ENCODE assay signal across 8 mouse cellular contexts in the genomic region with DNA sequence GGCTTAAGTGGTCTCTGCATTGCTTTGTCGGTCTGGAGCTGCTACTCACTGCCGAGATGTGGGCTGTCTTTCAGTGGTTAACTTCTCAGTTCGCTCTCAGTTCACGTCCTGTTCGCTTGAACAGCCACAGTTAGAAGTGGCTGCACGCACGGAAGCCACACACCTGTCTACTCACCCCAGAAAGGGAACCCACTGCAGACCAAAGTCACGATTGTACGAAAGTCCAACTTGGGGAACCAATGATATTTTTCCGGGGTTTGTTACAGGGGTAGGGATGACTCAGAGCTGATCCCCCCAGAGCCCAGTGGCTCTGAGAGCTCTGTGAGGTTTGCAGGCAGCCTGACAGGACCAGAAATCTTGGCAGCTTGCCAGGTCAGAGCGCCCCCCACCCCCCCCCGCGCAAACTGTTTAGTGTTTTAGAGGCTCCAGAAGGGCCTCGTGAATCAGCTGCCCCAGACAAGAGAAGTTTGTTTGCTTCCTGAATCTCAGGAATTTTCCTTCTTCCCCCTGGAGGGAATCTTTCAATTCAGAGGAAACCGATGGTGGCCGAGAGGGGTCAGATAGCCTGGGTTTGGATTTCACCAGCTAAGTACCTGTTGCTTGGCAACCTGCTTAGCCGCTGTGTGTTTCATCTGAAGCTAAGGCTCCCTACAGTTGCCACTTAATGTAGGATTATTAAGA.
DNase-seq lines count a peak whose midpoint lies in the region; ATAC-seq and TF ChIP-seq lines count a peak whose summit lies in the region.

No protein-coding gene starts in this region.

- peak overlapping the region; percentile 75 for H3K4me2 ChIP-seq in CH12.LX (ENCODE audit: insufficient read depth, low read depth, poor library complexity, severe bottlenecking)
- H3K4me2 ChIP-seq in heart, postnatal 0 days (ENCODE audit: low read depth, low read length) = peak overlapping the region; percentile 73
- peak overlapping the region; percentile 69 for H3K4me2 ChIP-seq in neural tube, embryonic 15.5 days

- H3K4me3 ChIP-seq in CH12.LX (replicated peaks in 1 of 3; ENCODE audit: low read depth in 2 of 3, low read length in 2 of 3, poor library complexity in 1 of 3) = peak overlapping the region in 2 of 3 experiments; percentile 1 to 8
- H3K4me3 ChIP-seq in embryonic fibroblast, embryonic 13.5 days (ENCODE audit: insufficient read depth, low read length) = peak overlapping the region; percentile 26
- H3K4me3 ChIP-seq in heart, postnatal 0 days (ENCODE audit: low read depth, low read length) = peak overlapping the region; percentile 51
- peak overlapping the region; percentile 11 for H3K4me3 ChIP-seq in lung, adult 2 months (replicated peaks; ENCODE audit: extremely low read depth, low read depth, low read length)
- peak overlapping the region; percentile 44 for H3K4me3 ChIP-seq in neural tube, embryonic 15.5 days (replicated peaks)

- H3K9ac ChIP-seq in CH12.LX (ENCODE audit: insufficient read depth, low read depth) = 0 out of 2 replicates have a peak overlapping the region, but pooled peaks have one; percentile 17
- H3K9ac ChIP-seq in heart, postnatal 0 days (replicated peaks; ENCODE audit: low read depth, low read length) = peak overlapping the region; percentile 60
- peak overlapping the region; percentile 41 for H3K9ac ChIP-seq in neural tube, embryonic 15.5 days (replicated peaks)

- DNase-seq in CH12.LX (ENCODE audit: extremely low read depth) = peak; percentile 38
- peak; percentile 75 to 87 for DNase-seq in adrenal gland, postnatal 36 days
- DNase-seq in heart, postnatal 0 days (ENCODE audit: low spot score) = peak; percentile 73
- DNase-seq in kidney, postnatal 25 days = peak; percentile 83 to 87
- DNase-seq in lung, adult 2 months = peak; percentile 52
- peak; percentile 30 for DNase-seq in thymus, postnatal 4 days

- 0 out of 4 replicates have a peak, but pooled peaks cover 0 to 4% of the 10 kb centered on the region in 2 experiments for H3K4me1 ChIP-seq in CH12.LX (ENCODE audit: control insufficient read depth in 1 of 2, insufficient read depth in 2 of 2)
- no peaks in the 10 kb centered on the region for H3K4me1 ChIP-seq in embryonic fibroblast, embryonic 13.5 days (ENCODE audit: control insufficient read depth, insufficient read depth, low read length)
- H3K4me1 ChIP-seq in heart, postnatal 0 days (ENCODE audit: control insufficient read depth, insufficient read depth) = no peaks in the 10 kb centered on the region
- no peaks in the 10 kb centered on the region for H3K4me1 ChIP-seq in lung, adult 2 months (ENCODE audit: control insufficient read depth, insufficient read depth, low read length)
- peaks cover 9% of the 10 kb centered on the region for H3K4me1 ChIP-seq in neural tube, embryonic 15.5 days

- dilution Hi-C loops in CH12.LX (cut with MboI; ENCODE audit: extremely low pct_ligation_motif_present, extremely low pct_unique_long_range_greater_than_20kb, low sequenced_read_pairs) = no loop called here

- H3K36me3 ChIP-seq in CH12.LX (replicated peaks in 1 of 2; ENCODE audit: control insufficient read depth in 1 of 2, insufficient read depth in 1 of 2, low read length in 1 of 2) = no peaks in the 10 kb centered on the region
- no peaks in the 10 kb centered on the region for H3K36me3 ChIP-seq in heart, postnatal 0 days (replicated peaks; ENCODE audit: control insufficient read depth, insufficient read depth, low read length)
- H3K36me3 ChIP-seq in neural tube, embryonic 15.5 days = no peaks in the 10 kb centered on the region

- no peaks in the 10 kb centered on the region for H3K79me2 ChIP-seq in CH12.LX (replicated peaks; ENCODE audit: control insufficient read depth, extremely low read depth, insufficient read depth, poor library complexity, severe bottlenecking)

- H3K9me3 ChIP-seq in CH12.LX (replicated peaks; ENCODE audit: low read length) = no peaks in the 10 kb centered on the region
- no peaks in the 10 kb centered on the region for H3K9me3 ChIP-seq in heart, postnatal 0 days (replicated peaks; ENCODE audit: control insufficient read depth, low read length)
- no peaks in the 10 kb centered on the region for H3K9me3 ChIP-seq in neural tube, embryonic 15.5 days (replicated peaks)

- peaks cover under 1% of the 10 kb centered on the region for H3K27me3 ChIP-seq in CH12.LX (replicated peaks)
- H3K27me3 ChIP-seq in heart, postnatal 0 days (ENCODE audit: control insufficient read depth, insufficient read depth, low read length) = no peaks in the 10 kb centered on the region
- no peaks in the 10 kb centered on the region for H3K27me3 ChIP-seq in neural tube, embryonic 15.5 days (replicated peaks)

- TF ChIP-seq CTCF in CH12.LX (conservative IDR thresholded peaks at IDR 0.05 in 1 of 2, IDR thresholded peaks at IDR 0.05 in 1 of 2; ENCODE audit: low read depth in 2 of 2, low read length in 2 of 2) = no peak
- TF ChIP-seq CTCF in embryonic fibroblast, embryonic 13.5 days (IDR thresholded peaks at IDR 0.05; ENCODE audit: borderline replicate concordance, insufficient read depth, low read length) = no peak
- TF ChIP-seq CTCF in heart, postnatal 0 days (IDR thresholded peaks at IDR 0.05; ENCODE audit: low read depth) = no peak
- no peak for TF ChIP-seq CTCF in lung, adult 2 months (IDR thresholded peaks at IDR 0.05; ENCODE audit: insufficient read depth, low read length)

- TF ChIP-seq EP300 in CH12.LX (IDR thresholded peaks at IDR 0.05; ENCODE audit: low read length) = no peak
- TF ChIP-seq EP300 in heart, postnatal 0 days (IDR thresholded peaks at IDR 0.05; ENCODE audit: low read depth) = no peak

- peak; percentile 59 for ATAC-seq in heart, postnatal 0 days (ENCODE audit: insufficient read depth, low read depth)
- ATAC-seq in neural tube, embryonic 15.5 days (ENCODE audit: low FRiP score) = peak; percentile 83

- H3K27ac ChIP-seq in CH12.LX (ENCODE audit: insufficient read depth, low read depth) = no peak overlapping the region
- no peak overlapping the region for H3K27ac ChIP-seq in embryonic fibroblast, embryonic 13.5 days (ENCODE audit: insufficient read depth, low read length)
- H3K27ac ChIP-seq in heart, postnatal 0 days (ENCODE audit: low read depth) = no peak overlapping the region
- H3K27ac ChIP-seq in neural tube, embryonic 15.5 days (replicated peaks) = peak overlapping the region; percentile 71

- 1% methylated on average over 17 of the region's 17 CpGs for WGBS in heart, postnatal 0 days
- under 1% methylated on average over 17 of the region's 17 CpGs for WGBS in lung, adult 2 months
- WGBS in neural tube, embryonic 15.5 days = 2% methylated on average over 17 of the region's 17 CpGs

- in situ Hi-C loops in CH12.LX (cut with MboI; ENCODE audit: low pct_ligation_motif_present, low pct_unique_long_range_greater_than_20kb, low sequenced_read_pairs) = no loop called here

- no peak for TF ChIP-seq RAD21 in CH12.LX (IDR thresholded peaks at IDR 0.05; ENCODE audit: low read depth, low read length)

- TF ChIP-seq POLR2A in CH12.LX (IDR thresholded peaks at IDR 0.05; ENCODE audit: low read depth, low read length) = no peak
- TF ChIP-seq POLR2A in embryonic fibroblast, embryonic 13.5 days (IDR thresholded peaks at IDR 0.05; ENCODE audit: low read depth, low read length) = no peak
- no peak for TF ChIP-seq POLR2A in lung, adult 2 months (IDR thresholded peaks at IDR 0.05; ENCODE audit: borderline replicate concordance, extremely low read depth, low read depth, low read length)

TF ChIP-seq in CH12.LX, 34 proteins besides CTCF, POLR2A, EP300 and RAD21:
- peak; percentile 69 for TF ChIP-seq BHLHE40 (IDR thresholded peaks at IDR 0.05; ENCODE audit: low read depth, low read length)
- no peak for TF ChIP-seq IRF4 (IDR thresholded peaks at IDR 0.05; ENCODE audit: low read depth, low read length)

Comparison
In these comparisons a context has a peak if more than half of its experiments do, and no peak if none do; other contexts are left out.
1. DNase-seq: peak in every context shown above with its lines; median percentile 85 in kidney, postnatal 25 days; 81 in adrenal gland, postnatal 36 days; 73 in heart, postnatal 0 days; 52 in lung, adult 2 months; 38 in CH12.LX; 30 in thymus, postnatal 4 days.